Mouse (Mus musculus) cerebellum, adult 11 months (tissue): ENCODE data around the gene Pfkfb4.
A peak's percentile ranks its signal among the peaks of the same experiment; 100 is the strongest.

Experiments
- DNase-seq: peaks from one replicate; pipeline ENCODE4 v3.0.0; 2022

The Pfkfb4 gene

DNA sequence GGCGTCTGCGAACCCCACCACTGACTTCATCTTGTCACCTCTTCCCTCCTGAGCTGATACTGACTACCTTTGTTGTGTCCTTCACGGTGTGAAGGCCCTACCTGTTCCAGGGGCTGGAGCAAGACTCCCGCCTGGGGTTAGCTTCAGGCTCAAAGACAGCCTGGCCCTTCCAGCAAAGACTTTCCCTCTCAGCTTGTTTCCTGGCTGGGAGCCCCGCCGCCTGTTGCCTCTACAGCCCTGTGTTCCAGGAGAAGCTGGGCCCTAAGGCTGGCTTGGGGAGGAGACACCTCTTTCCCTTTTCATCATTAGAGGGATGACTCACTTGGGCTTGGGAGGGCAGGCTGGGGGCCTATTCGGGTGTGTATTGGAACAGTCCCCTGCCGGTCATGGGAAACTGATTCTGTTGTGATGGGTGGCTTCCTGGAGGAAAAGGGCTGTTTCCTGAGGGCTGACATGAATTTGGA is 47.4 kb downstream of the Pfkfb4 start:
- peak; percentile 65 for DNase-seq

DNA sequence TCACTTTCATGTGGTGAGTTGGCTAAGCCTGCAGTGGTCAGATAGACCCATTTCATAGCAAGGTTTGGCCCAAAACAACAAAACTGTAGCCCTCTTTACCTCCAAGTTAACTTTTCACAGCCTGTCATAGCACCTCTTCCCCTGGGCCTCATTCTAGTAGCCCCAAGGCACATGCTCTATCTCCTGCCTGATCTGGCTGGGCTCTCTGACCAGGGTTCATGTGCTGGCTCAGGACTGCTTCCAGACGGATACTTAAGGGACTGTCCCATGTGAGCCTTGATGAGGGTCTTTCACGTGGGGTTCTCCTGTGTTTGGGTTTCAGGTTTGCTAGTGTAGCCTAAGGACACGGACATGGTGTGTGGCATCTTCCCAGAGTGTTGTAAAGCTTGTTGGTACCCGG is 48.1 kb downstream of the Pfkfb4 start:
- DNase-seq = no peak

DNA sequence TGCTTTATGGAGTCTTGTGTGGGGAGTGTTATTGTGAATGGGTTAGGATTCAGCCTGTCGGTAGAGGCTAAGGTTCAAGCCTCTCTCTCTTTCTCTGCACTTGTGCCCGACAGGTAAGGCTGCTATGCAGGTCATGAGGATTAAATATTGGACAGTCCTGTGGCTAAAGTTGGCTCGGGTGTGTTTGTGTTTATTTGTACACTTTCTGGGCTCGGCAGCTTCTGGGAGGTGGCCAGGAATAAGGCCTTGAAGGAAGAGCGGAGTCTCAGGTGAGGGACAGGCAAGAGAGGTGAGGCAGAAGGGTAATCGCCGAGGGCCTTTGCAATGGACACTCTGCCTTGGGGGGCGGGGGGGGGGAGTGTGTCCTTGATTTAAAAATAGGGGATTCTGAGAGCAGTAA is 48.6 kb downstream of the Pfkfb4 start:
- no peak for DNase-seq

DNA sequence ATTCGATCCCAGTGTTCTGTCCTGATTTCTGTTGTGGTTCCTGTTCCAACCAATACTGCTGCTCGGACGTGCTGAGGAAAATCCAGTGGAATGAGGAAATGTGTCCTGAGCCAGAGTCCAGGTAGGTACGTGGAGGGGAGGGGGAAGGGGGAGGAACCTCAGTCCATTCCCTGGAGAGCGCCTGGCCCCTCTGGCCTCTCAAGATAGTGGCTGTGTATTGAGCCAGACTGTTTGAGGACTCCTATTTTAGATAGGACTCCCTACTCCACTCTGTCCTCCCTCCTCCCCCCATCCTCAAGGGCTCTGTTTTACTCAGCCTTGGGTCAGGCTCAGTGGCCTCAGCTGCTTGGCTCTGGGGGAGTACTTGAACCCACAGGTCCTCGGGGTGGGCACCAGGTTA is 49.3 kb downstream of the Pfkfb4 start:
- no peak for DNase-seq

DNA sequence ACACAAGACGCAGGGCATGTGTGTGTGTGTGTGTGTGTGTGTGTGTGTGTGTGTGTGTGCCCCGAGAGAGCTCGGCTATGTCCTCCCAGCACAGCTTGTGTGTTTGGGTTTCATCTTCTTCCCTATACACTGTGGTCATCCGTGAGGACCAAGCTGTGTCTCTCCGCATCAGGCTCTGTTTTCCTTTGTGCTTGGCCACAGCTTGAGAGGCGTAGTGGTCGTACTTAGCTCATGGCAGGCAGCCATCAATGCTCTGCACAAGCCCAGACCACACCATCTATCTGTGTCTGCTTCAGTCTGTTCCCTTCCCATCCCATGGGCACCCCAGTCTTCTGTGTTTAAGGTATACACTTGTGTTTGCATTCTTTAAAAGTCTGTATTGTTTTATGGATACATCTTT is 49.8 kb downstream of the Pfkfb4 start:
- no peak for DNase-seq

DNA sequence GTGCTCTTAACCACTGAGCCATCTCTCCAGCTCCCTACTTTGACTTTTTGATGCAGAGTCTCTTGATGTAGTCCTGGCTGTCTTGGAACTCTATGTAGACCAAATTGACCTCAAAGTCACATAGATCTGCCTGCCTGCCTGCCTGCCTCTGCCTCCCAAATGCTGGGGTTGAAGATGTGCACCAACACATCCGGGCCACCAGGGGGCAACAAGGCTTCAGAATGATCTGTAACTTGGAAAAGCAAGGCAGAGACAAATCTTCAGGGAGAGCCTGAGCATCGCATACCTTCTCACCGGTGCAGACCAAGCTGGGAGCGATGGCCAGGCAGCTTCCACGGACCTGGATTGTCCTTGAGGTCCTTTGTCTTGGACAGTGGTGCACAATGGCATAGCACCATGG is 54.7 kb downstream of the Pfkfb4 start:
- no peak for DNase-seq

DNA sequence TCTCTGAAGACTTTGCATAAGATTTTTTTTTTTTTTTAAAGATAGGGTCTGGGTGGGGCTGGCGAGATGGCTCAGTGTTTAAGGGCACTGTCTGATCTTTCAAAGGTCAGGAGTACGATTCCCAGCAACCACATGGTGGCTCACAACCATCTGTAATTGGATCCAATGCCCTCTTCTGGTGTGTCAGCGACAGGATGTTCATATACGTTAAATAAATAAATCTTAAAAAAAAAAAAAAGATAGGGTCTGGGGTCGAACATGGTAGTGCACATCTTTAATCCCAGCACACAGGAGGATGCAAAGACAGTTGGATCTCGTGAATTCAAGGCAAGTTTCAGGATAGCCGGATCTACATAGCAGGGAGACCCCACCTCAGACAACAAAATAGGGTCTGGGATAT is 57.7 kb downstream of the Pfkfb4 start:
- DNase-seq = no peak

DNA sequence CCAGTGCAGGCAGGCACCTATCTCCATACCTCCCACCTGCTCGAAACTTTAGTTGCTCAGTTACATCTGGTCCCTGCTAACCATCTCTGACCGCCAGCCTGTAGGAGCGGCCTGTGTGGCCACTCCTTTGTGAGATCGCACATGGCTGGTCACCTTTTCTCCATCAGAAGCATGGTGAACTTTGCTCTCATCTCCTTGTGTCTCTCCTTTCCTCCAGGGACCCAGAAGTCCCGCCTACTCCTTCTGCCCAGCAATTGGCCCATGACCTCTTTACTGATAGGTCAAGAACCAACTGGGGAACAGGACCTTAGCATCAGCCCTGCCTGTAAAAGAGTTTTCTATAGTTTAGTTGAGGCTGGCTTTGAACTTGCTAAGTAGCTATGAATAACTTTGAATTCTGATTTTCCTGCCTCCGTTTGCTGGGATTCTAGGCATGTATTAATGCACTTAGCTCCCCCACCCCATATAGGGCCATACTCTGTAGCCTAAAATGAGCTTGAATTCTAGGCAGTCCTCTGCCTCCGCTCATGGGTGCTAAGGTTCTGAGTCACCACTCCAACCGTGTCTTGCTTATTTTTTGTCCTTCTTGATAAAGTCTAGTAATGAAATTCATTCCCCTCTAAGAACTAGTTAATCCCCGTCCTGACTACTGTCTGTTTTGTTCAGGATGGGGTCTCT is 58.6 kb downstream of the Pfkfb4 start:
- DNase-seq = no peak

DNA sequence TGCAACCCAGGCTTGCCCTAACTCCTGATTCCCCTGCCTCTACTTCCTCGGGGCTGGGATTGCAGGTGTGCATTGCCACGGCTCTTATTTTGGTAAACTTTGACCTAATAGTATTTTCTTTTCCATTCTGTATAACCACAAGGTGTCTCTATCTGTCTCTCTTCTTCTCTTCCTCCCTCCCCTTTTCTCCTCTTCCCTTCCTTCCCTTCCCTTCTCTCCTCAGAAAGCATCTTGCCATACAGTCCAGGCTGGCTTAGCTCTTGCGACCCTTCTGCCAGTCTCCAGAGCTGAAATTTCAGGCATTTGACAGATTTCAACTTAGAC is 59.1 kb downstream of the Pfkfb4 start:
- no peak for DNase-seq

DNA sequence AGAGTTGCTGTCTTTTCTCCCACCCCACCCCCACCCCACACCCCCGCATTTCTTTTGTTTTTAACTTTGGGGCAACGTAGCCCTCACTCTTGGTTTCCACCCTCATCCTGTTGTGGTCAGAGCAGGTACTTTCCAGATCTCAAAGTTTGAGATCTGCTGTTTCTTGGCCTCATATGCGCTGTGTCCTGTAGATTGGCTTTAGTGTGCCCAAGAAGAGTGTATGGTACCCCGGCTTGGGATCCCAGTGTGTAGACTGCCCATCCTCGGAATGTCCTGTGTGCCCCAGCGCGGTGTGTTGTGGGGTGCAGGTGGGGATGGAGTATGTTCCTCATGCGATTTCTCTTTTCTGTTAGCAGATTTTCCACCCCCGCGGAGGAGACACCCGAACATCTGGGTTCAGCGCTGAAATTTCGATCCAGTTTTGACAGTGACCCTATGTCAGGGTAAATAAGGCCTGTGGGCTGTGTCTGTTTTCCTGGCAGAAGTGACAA is 59.5 kb downstream of the Pfkfb4 start:
- DNase-seq = no peak

DNA sequence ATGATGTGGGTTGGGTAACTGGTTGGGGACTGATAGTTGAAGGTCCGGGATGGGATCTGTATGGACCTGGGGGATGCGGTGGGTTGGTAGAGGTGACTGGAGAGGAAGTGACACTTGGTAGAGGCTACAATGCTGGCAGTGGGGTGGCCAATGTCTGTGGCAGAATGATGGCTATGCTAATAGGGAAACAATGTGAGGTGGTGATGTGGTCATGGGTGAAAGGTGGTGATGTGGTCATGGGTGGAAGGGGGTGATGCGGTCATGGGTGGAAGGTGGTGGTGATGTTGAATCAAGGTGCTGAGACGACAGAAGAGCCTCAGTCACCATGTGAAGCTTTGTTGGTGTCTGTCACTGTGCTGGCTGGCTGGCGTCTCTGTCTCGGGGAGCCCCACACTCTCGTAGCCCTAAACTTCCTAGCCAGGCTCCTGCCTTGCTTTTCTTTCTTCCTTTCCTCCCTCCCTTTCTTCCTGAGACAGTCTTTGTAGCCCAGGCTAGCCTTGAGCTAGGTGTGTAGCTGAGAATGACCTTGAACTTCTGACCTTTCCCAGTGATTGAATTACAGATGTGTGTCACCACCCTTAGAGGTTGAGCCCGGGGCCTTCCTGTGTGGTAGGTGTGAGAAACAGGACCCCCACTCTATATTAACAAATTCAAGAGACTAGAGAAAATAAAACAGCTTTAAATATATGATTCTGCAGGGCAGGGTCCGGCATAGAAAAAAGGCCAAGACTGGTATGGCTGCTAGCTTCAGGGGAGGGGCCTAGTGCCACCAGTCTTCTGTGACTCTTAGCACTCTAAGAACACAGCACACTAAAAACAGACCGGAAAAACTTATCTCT is 60.3 kb downstream of the Pfkfb4 start:
- no peak for DNase-seq

DNA sequence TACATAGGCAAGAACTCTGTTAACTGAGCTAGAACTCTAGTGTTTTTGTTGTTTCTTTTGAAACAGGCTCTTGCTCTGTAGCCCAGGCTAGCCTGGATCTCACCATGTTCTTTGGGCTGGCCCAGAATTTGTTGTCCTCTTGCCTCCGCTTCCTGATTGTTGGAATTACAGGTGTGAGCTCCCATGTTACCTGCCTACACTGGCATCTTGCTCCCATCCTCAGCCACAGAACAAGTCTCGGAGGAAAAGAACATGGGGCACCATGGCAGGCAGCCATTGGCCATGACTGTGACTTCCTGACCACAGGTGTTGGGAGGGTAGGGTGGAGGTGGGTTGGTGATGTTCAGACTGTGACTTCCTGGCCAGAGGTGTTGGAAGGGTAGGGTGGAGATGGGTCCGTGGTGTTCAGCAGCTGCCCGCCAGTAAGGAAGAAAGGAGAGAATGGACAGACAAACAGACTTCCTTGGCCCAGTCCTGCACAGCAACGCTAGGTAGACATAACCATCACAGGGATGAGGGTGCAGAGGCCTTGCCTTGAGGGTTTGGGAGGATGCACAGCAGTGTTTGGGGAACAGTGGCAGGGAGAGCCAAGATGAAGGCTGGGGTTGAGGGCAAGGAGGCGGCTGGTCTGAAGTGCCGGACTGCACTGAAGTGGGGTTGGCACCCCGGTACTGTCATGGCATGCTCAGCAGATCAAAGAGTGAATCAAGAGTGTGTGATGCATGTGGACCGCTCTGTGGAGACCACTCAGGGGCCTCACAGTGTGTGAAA is 61.1 kb downstream of the Pfkfb4 start:
- DNase-seq = no peak

DNA sequence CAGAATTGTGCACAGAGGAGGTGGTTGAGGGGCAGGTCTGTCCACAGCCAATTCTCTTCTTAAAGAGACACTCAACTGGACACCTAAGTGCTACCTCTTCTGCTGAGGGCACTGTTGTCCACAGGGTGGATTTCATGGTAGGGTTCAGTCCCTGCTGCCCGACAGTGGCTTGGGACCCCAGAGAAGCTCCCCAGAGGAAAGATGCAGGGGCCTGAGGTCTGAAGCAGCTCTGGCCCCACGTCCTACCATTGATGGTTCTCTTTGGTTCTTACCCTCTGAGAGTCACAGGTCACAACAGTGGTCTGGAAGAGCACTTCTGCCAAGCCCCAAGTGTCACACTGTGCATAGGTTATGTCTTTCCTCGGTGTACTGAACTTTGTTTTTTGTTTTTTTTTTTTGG is 61.8 kb downstream of the Pfkfb4 start:
- no peak for DNase-seq

DNA sequence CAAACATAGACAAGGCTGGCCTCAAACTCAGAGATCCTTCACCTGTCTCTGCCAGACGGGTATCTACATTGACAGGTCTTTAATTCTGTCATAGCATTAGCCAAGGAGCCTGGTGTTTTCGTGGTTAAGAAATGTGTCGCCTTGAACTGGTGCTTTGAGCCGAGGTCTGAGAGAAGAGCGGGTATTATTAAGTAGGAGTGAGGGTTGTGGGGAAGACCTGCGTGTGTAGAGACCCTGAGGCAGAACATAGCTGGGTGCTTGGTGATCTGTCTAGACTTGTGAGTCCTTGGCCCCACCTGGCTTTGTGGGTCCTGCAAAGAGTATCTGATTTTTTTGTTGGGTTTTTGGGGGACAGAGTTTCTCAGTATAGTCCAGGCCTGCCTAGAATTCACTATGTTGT is 62.3 kb downstream of the Pfkfb4 start:
- no peak for DNase-seq

DNA sequence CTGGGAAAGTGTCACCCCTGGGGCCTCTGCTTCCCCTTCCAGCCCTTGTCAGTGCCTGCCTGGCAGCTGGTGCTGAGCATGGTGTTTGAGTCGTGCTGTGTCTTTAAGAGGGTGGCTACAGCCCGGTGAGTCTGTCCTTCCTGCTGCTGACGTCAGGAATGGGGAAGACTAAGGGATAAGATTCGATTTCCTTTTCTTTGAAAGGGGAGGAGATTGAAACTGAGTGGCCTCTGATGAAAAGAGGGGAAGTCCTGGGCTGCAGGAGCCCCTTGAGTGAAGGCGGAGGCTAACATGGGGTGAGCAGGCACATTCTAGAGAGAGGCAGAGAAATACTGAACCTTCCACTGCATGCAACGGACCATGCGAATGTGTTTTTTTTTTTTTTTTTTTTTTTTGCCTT is 63.1 kb downstream of the Pfkfb4 start:
- no peak for DNase-seq

DNA sequence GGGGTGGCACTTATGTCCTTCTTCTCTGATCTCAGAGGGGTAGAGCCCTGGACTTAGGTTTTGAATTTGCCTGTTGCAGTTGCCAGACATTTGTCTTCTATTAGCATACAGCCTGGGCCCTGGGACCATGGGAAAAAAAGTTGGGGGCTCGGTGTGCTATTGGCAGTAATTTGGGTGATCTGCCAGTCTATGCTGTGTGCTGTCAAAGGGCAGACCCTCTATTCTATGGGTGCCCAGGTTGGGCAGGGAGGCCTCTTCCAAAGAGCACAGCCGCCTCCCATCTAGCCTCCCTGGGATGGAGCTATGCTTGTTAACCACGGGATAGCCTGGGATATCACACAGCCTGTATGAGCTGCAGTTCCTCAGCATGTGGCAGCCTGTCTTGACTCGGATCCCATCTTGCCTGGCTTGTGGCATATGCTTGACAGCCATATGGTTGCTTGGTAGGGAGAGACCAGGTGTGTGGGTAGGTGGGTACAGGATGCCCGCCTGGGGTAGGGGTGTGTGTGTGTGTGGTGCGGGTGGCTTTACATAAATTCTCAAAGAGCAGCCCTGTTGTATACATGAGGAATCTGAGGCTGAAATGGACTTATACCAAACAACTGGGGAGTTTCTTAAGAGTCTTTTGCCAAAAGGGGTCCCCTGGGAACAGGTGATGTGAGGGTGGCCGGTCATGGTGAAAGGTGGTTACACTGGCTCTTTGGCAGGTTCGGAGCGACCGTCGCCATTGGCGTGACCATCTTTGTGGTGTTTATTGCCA is 63.9 kb downstream of the Pfkfb4 start:
- DNase-seq = no peak

DNA sequence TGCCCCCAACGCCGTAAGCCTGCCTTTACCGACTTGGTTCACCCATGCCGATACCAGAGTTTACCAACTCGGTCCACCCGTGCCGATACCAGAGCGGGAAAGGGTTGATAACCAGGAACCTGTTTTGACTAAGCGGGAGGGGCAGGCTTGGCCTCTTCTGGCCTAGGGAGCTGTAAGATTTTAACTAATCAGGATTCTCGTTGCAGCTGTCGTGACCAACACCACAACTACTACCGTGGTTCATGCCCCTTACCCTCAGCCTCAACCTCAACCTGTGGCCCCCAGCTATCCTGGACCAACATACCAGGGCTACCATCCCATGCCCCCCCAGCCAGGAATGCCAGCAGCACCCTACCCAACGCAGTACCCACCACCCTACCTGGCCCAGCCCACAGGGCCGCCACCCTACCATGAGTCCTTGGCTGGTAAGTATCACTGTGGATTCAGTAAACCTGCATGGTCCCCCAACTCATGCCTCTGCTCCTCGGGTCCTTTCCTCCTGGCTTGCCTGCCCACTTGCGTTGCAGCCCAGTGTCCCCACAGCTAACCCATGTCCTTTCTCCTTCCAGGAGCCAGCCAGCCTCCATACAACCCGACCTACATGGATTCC is 64.6 kb downstream of the Pfkfb4 start:
- no peak for DNase-seq

DNA sequence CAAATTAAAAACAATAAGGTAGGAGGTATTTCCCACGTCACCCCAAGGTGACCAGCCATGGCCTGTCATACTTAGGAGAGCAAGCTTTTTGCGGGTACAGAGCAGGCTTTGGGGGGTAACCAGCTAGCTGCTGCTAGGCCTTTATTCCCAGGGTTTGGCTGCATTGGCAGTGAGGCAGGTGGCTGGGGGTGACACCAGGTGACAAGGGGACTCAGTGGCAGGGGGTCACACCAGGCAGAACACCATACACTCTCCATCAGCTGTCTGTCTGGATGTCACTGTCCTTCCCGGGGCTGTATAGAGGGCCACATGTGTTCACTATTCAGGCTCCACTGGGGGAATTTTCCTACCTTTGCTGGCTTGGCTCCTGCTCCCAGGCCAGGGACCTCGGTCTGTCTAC is 65.3 kb downstream of the Pfkfb4 start:
- DNase-seq = no peak

DNA sequence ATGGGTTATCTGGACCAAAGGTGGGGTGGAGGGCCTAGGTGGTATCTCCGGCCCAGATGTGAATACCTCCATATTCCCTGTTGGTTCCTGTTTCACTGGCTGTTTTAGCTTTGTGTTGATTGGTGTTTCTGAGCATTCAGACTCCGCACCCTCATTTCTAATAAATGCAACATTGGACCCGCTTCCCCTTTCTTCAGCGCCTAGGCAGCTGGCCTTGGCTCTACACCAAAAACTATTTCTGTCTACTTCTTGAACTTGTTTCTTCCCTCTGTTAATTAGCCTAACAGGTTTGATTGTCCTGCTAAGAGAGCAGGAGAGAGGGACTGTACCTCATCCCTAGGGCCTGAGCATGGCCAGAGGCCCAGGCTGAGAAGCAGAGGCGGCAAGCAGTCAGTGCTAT is 66.0 kb downstream of the Pfkfb4 start:
- DNase-seq = no peak

DNA sequence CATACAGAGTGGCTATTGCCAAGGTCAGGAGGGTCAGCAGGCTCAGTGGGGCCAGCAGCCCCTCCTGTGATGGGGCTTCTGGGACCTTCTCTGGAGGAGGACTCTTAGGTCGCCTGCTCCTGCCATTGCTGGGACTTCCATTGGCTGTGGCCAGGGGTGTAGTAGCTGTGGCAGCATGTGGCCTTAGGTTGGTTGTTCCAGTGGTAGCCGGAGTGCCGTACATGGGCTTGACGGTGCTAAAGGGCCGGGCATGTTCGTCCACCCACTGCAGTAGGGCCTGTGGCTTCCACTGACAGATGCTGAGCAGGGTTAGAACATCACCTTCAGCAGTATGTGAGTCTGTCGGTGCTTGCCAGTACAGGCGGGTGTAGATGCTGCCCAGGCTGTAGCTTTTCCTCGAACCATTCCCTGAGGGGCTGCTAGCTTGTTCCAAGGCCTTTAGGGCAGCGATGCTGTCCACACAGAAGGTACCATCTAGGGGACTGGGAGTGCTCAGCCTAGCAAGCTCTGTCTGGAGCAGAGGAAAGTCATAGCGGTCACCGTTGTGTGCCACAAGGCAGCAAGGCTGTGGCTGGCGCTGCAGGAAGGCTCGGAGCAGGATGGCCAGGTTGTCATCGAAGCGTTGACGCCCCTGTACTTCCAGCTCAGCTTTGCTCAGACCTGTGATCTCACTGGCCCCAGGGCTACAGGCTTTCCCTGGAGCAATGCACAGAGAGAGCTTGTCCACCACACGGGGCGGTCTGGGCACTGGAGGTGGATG is 66.6 kb downstream of the Pfkfb4 start:
- DNase-seq = no peak

DNA sequence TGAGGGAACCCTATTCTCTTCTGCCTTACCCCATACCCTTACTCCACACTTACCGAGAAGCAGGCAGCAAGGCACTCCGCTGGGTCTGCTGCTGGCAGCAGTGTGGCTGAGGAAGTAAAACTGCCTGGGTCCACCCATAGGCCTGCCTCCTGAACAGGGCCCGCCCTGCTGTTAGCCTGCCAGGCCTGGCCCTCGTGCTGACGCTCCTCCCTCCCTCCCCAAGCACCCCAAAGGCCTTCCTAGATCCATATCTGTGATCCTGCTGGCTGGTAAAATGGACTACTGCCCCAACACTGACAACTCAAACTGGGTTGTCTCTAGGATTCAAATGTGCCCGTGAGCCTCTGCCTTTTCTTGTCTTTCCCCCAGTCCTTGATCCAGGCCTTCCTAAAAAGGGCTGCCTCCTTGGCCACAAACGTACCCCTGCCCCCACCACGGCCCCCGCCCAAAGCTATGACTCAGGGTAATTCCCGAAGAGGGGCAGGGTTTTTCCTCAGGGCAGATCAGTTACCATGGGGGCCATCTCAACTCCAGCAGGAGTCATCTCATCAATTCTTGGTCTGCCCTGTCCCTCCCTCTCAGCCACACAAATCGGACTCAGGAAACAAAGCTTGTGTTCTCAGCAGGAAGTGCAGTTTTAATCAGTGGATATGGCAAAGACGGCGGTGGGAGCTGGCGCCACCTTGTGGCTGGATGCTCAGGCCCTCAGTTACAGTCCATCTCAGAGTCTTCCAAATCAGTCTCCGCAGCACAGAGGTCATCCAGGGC is 67.7 kb downstream of the Pfkfb4 start, which contains the start of gene Trex1:
Trex1 (minus strand) TSS at position 599 of the 768 bp plus-strand sequence.
- peak; percentile 84 for DNase-seq
